Mouse (Mus musculus) brain, embryonic 14.5 days (tissue): ENCODE data around the gene Chid1. TPM values are rescaled to one million over a fixed set of nuclear protein-coding genes. Genes with fewer than 3 reads are reported as not detected.

ENCODE experiments used
- DNase-seq: peaks from one replicate; pipeline ENCODE4 v3.0.0-alpha.2; 2011; ENCODE audit warnings: low read depth
- CTCF ChIP-seq: fragments of 200-500 bp; IDR thresholded peaks from 2 replicates; pipeline ENCODE4 v1.5.1; 2012; ENCODE audit warnings: inconsistent platforms, mild to moderate bottlenecking, moderate library complexity, borderline replicate concordance; ENCODE audit not compliant: insufficient read depth, insufficient read length; ENCODE audit errors: extremely low read depth
- POLR2A ChIP-seq: fragments of 200-500 bp; IDR thresholded peaks from 2 replicates; pipeline ENCODE4 v1.6.1; 2012; ENCODE audit warnings: mild to moderate bottlenecking, inconsistent platforms, borderline replicate concordance; ENCODE audit not compliant: poor library complexity, insufficient read depth, insufficient read length, severe bottlenecking; ENCODE audit errors: extremely low read depth
- polyA plus RNA-seq: library from polyadenylated mRNA; depleted of rRNA; stranded (reverse); fragments of >200 nt; gene quantifications from 2 replicates; pipeline ENCODE4 v1.2.3, GENCODE M21; 2012; rRNA removed

The Chid1 gene
- 29.4 and 34.8 TPM in 2 replicates for polyA plus RNA-seq

- TF ChIP-seq CTCF (no peak), POLR2A (peak; percentile 49; the same call in 1 of the 2 replicates)
- peak; percentile 99 for DNase-seq
Observed at GRCm38 (mm10) chr7:141539556-141540311, at the start of gene Chid1. Gene Chid1, minus strand, starts transcription at chr7:141539857.

GRCm38 (mm10) chr7:141588890-141589289, 49.2 kb upstream of the Chid1 start:
- no peak for DNase-seq
- no peak for TF ChIP-seq CTCF
- TF ChIP-seq POLR2A = no peak

GRCm38 (mm10) chr7:141585881-141586280, 46.2 kb upstream of the Chid1 start:
- no peak for DNase-seq
- TF ChIP-seq POLR2A (no peak), CTCF (no peak)

- TF ChIP-seq POLR2A (no peak), CTCF (no peak)
Observed at GRCm38 (mm10) chr7:141585288-141585687, 45.6 kb upstream of the Chid1 start.

GRCm38 (mm10) chr7:141584048-141584841, 44.6 kb upstream of the Chid1 start:
- TF ChIP-seq CTCF (no peak), POLR2A (no peak)
- no peak for DNase-seq

More at GRCm38 (mm10) chr7:141585288-141585687, 45.6 kb upstream of the Chid1 start:
- no peak for DNase-seq

GRCm38 (mm10) chr7:141581323-141581722, 41.7 kb upstream of the Chid1 start:
- no peak for DNase-seq
- TF ChIP-seq POLR2A = no peak
- no peak for TF ChIP-seq CTCF

- TF ChIP-seq POLR2A (no peak), CTCF (no peak)
- DNase-seq = no peak
Observed at GRCm38 (mm10) chr7:141578943-141579342, 39.3 kb upstream of the Chid1 start.

GRCm38 (mm10) chr7:141578511-141578910, 38.9 kb upstream of the Chid1 start:
- TF ChIP-seq POLR2A = no peak
- TF ChIP-seq CTCF = no peak
- DNase-seq = no peak

- no peak for DNase-seq
- TF ChIP-seq POLR2A = no peak
- no peak for TF ChIP-seq CTCF
Observed at GRCm38 (mm10) chr7:141577801-141578200, 38.1 kb upstream of the Chid1 start.

- no peak for DNase-seq
- TF ChIP-seq POLR2A (no peak), CTCF (no peak)
Observed at GRCm38 (mm10) chr7:141575481-141575880, 35.8 kb upstream of the Chid1 start.

GRCm38 (mm10) chr7:141574041-141574440, 34.4 kb upstream of the Chid1 start:
- TF ChIP-seq CTCF (no peak), POLR2A (no peak)
- DNase-seq = no peak
